Mouse (Mus musculus): Measurements from ENCODE around the gene Olfr194.

DNA sequence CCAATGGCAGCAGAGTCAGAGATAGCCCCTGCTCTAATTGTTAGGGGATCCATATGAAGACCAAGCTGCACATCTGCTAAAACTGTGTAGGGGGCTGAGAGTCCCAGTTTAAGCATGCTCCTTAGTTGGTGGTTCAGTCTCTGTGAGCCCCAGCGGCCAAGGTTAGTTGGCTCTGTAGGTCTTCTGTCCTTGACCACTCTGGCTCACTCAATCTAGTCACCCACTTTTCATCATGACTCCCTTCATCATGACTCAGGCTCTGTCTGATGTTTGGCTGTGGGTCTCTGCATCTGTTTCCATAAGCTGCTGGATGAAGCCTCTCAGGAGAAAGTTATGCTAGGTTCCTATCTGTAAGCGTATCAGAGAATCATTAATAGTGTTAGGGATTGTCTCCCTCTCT, 31.1 kb upstream of the Olfr194 start:
- TF ChIP-seq POLR2A (IDR thresholded peaks at IDR 0.05; ENCODE audit: insufficient read depth, low read length) (no peak), CTCF (IDR thresholded peaks at IDR 0.05; ENCODE audit: low read depth, low read length) (no peak)

All from ES-Bruce4 (cell line).